Mouse (Mus musculus): ENCODE measurements around the gene Tnfrsf22.

DNA sequence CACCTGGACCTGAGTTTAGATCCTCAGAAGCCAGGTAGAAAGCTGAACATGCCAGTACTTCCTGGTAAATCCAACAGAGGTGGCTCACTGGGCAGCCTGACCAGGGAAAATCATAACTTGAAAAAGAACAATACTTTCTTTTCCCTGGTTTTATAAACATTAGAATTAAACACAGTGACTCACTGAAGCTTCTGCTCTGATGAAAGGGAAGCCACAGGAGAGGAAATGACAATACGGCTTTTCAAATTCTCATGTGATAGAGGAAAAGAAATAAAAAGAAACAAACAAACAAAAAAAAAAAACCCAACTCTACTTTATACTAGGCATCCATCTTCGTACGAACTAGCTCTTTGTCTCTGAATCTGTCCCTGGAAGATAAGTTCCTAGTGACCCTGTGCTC is 24.9 kb downstream of the Tnfrsf22 start:
- no peak for TF ChIP-seq FLI1 (IDR thresholded peaks at IDR 0.05; ENCODE audit: low read length)
- TF ChIP-seq GATA1 (IDR thresholded peaks at IDR 0.05; ENCODE audit: borderline replicate concordance, low read length): no peak
